Mouse (Mus musculus) liver, embryonic 14.5 days (tissue): ENCODE results near the gene Gdap1l1.

Experiments used
- CTCF ChIP-seq: IDR thresholded peaks from 2 replicates; pipeline ENCODE4 v1.5.1; 2016; ENCODE audit warnings: antibody characterized with exemption, low read depth, control low read depth
- EP300 ChIP-seq: IDR thresholded peaks from 2 replicates; pipeline ENCODE4 v1.6.1; 2016; ENCODE audit warnings: antibody characterized with exemption, low read depth

DNA sequence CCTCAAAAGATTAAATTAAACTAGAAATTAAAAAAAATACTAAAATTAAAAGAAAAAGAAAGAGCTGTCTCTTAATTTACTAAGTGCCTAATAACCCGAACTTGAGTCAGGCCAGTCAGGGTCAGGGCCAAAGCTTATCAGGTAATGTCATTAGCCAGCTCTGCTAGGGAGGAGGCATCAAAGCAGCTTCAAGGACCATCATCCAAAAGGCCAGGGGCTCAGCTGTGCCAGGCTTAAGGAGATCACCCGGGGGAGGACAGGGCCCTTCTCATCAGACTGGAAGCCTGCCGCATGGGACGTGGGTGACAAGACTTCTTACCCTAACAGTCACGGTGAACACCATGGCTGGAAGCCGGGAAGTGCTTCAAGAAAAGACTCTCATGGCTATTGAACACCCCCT, 29.3 kb downstream of the Gdap1l1 start:
- no peak for TF ChIP-seq CTCF
- no peak for TF ChIP-seq EP300
